Mouse (Mus musculus) heart, adult 18-20 months (tissue): Measurements from ENCODE around the gene Amn. TPM values are rescaled to one million over a fixed set of nuclear protein-coding genes. Genes with fewer than 3 reads are reported as not detected.

Source experiments
- DNase-seq, 2 experiments: peaks; one replicate each; pipeline ENCODE4 v3.0.0; 2021 to 2022; ENCODE audit warnings: mixed read lengths in 1 of 2
- total RNA-seq, 2 experiments: library from RNA; stranded (reverse); gene quantifications; 2 replicates each; pipeline ENCODE4 v1.2.3; 2021

The Amn gene
- total RNA-seq, 2 experiments from 2014 or later: not detected

GRCm38 (mm10) chr12:111267673-111268325 lies 3.1 kb upstream of the Amn start:
- DNase-seq: no peak

GRCm38 (mm10) chr12:111271406-111271805 lies 511 bp downstream of the Amn start:
- no peak for DNase-seq

- no peak for DNase-seq
Measured at GRCm38 (mm10) chr12:111271966-111272365, 1.1 kb downstream of the Amn start.

- peak; percentile 57 to 82 for DNase-seq
Measured at GRCm38 (mm10) chr12:111272420-111272819, 1.5 kb downstream of the Amn start.

- no peak for DNase-seq
Measured at GRCm38 (mm10) chr12:111274006-111274405, 3.1 kb downstream of the Amn start.

- DNase-seq: no peak
Measured at GRCm38 (mm10) chr12:111274447-111275149, 3.7 kb downstream of the Amn start.

- DNase-seq: no peak
Measured at GRCm38 (mm10) chr12:111275150-111275841, 4.4 kb downstream of the Amn start.

GRCm38 (mm10) chr12:111276371-111276770 lies 5.5 kb downstream of the Amn start:
- no peak for DNase-seq

GRCm38 (mm10) chr12:111283573-111283972 lies 12.7 kb downstream of the Amn start:
- DNase-seq: no peak

- DNase-seq: no peak
Measured at GRCm38 (mm10) chr12:111284532-111284931, 13.6 kb downstream of the Amn start.

- peak in 1 of 2 experiments; percentile 23 for DNase-seq
Measured at GRCm38 (mm10) chr12:111293025-111293424, 22.1 kb downstream of the Amn start.

- DNase-seq: no peak
Measured at GRCm38 (mm10) chr12:111301322-111302017, 30.6 kb downstream of the Amn start.

- no peak for DNase-seq
Measured at GRCm38 (mm10) chr12:111302018-111302345, 31.1 kb downstream of the Amn start.

- DNase-seq: no peak
Measured at GRCm38 (mm10) chr12:111303702-111304337, 32.9 kb downstream of the Amn start.

- DNase-seq: peak in 1 of 2 experiments; percentile 22
Measured at GRCm38 (mm10) chr12:111306821-111307220, 35.9 kb downstream of the Amn start.

GRCm38 (mm10) chr12:111309256-111309655 lies 38.4 kb downstream of the Amn start:
- DNase-seq: no peak

GRCm38 (mm10) chr12:111309931-111310330 lies 39.0 kb downstream of the Amn start:
- DNase-seq: no peak

GRCm38 (mm10) chr12:111311775-111312174 lies 40.9 kb downstream of the Amn start:
- DNase-seq: no peak

GRCm38 (mm10) chr12:111314273-111314672 lies 43.4 kb downstream of the Amn start:
- no peak for DNase-seq

GRCm38 (mm10) chr12:111317694-111318093 lies 46.8 kb downstream of the Amn start:
- no peak for DNase-seq

- DNase-seq: no peak
Measured at GRCm38 (mm10) chr12:111320549-111320948, 49.7 kb downstream of the Amn start.

- no peak for DNase-seq
Measured at GRCm38 (mm10) chr12:111321832-111322231, 50.9 kb downstream of the Amn start.
